Mouse (Mus musculus): ENCODE data around the gene Lamc2.

The Lamc2 gene

DNA sequence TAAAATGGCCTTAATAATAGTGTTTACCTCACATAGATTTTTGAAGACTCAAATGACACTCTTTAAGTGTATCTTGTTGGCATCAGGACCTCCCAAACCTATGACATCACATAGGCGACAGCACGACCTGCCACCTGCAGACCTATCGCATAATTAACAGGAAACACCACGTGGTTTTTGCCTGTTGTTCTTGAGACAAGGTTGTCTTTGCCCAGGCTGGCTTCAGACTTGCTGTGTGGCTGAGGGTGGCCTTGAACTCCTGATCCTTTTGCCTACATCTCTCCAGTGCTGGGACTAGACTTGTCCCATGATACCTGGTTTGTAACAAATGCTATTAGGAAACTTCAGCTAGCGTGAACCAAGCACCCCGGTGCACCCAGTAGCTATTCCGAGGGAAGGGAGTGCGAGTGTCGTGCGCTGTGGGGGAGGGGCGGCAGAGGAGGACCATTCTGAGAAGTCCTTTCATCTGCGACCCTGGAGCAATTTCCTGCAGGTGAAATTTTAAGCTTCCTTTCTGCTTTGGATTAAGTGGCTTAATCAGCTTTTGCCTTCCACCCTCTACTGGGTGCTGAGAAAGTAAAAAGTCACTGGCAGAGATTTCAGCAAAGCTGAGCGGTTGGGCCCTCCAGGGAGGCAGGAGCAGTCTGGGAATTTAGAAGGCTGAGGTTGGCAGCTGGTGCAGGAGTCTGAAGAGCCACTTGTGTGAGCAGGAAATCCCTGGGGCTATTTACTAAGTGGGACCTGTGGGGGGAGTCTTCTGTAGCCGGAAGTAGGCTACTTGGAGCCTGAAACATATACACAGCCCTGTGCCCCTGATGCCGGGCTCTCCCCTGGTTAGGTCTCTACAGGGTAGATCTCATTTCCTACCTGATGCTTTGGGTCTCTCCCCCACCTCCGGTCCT lies 90.2 kb downstream of the Lamc2 start:
- DNase-seq (ENCODE audit: low read depth, low spot score): peak; percentile 95

DNA sequence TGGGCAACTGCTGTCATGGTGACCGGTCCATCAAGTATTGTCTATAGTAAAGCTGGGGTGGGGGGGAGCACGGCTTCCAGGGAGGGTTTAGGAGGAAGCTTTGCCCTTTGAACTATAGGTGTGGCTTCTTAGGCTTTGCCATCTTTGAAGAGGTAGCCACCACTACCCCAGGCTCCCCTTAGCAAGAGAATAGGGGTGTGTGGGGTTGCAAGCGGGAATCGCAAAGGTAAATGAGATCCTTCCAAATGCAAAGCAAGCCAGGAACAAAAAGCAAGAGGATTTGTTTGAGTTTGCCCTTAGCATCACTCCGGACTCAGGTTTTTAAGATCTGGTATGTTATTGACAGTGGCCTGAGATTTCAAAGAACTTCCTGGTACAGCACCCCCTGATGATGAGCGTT lies 90.9 kb downstream of the Lamc2 start:
- DNase-seq (ENCODE audit: low read depth, low spot score): peak; percentile 96

DNA sequence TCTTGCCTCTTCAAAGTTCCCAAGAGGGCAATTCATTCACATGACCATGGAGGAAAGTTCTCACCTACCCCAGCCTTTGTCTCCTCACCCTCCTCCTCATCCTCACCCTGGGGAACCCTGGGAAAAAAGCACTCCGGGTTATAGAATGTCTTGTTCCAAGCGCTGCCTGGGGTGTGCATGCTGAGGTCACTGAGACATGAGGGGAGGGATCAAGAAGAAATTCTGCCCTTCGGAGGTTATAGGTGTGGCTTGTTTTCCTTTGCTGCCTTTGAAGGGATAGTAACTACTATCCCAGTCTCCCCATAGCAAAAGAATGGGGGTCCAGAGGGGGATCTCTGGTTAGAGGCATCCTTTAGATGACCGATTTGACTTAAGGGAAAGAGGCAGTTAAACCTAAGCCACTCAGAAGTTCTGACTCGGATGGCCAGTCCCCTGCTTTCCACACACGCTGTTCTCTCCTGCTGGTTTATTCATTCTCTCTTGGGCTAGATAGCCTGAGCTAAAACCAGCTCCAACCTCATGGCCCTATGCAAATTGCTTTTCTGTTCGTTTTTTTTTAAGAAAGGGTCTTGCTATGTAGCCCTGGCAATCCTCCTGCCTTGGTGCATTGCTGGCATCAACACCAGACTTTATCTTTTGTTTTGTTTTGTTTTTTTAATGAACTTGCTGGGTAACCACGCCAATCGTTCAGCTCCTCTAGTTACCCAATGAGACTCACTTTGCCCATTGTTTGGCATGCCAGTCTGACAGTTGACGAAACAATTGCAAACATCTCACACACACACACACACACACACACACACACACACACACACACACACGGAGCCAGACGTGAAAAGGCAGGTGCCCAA lies 91.8 kb downstream of the Lamc2 start:
- DNase-seq (ENCODE audit: low read depth, low spot score): peak; percentile 78

DNA sequence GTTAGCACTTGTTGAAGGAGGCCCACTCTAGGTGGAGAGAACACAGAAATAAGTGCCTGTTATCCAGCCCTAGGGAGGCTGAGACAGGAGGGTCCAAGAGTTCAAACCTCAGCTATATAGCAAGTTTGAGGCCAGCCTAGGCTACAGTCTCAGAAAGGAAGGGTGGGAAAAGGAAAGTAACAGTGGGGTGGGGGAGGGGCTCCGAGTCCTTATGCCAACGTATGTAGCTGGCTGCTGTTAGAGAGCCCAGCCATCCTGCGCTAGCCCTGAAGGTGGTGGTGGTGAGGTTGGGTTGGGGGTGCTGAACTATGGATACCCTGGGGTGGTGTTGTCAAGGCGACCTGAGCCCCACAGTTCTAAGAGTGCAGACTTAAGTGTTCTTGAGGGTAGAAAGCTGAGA lies 92.7 kb downstream of the Lamc2 start:
- DNase-seq (ENCODE audit: low read depth, low spot score): peak; percentile 87

DNA sequence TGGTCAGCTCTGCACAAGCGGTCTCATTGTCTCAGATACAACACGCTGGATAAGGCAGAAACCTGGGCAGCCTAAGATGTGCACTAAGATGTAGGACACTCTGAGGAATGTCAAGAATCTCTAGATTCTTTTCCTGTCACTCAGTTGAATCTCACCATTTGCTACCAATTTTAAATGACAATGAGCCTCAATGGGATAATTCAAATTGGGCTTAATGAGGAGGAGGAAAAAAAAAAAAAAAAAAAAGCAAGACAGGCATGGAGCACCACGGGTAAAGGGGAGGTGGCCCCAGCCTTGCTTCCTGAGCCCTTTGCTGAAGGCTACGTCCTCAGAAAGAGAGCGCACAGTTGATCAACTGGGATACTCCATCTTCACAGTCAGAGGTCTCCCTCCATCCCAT lies 93.1 kb downstream of the Lamc2 start:
- DNase-seq (ENCODE audit: low read depth, low spot score): peak; percentile 96

DNA sequence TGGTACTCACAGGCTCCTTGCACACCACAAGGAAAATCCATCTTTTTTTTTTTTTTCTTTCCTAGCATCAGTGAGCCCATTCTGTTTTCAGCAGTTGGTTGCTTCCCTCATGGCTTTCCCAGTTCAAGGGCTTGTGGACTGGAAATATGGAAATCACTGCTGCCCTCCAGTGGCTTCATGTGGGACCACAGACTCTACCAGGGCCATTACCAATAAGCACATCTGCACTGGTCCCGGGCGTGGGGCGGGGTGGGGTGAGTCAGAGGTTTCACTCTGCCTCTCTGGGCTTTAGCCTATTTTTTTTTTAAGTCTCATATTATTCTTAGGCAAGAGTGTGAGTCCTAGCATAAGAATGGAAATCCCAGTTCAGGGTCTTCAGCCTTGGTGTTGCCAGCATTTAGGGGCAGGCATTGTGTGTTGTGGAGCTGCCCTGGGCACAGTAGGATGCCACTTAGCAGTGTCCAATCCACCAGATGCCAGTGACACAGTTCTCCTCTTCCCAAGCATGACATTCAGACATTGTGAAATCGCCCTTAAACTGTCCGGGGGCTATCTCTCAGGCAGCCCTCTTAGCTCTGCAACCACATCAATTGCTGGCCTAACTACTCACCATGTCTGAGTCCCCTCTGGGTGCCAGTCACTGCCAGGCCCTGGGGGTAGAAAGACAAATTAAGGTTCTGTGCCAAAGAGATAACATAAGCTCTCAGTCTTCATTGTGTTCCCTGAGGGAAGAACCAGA lies 93.8 kb downstream of the Lamc2 start:
- peak; percentile 98 for DNase-seq (ENCODE audit: low read depth, low spot score)

DNA sequence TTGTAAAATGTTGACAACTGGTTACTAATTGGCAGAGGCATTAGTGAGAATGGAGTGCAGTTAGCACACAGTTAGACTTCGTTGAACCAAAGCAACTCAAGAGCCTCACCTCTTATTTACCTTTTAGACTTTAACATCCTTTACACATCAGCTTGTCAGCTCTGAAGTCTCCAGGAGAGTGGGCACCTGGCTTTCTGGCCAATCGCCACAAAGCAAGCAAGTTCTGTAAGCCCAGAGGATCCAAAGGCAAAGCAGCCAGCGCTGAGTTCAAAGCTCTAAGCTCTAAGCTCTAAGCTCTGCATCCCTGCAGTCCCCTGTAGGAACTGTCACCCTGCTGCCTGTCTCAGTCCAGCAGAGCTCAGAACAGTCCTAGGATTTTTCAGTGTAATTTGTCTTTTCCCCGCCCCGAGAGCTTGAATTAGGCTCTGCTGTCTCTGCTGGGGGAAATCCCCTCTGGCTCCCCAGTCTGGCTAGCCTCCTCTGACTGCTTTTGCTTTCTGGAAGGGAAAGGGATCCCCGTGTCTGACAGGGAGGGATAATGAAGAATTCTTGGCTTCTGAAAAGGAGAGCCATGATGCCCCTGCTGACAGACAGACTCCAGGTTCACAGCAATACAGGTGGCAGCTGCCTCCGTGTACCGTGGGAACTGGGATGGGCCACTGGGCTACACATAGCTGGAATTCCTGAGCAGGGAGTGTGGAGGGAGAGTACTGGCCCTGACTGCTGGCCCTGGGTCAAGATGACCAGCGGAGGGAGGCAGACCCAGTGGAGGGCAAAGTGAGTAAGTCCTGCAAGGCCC lies 94.6 kb downstream of the Lamc2 start:
- peak; percentile 93 for DNase-seq (ENCODE audit: low read depth, low spot score)

DNA sequence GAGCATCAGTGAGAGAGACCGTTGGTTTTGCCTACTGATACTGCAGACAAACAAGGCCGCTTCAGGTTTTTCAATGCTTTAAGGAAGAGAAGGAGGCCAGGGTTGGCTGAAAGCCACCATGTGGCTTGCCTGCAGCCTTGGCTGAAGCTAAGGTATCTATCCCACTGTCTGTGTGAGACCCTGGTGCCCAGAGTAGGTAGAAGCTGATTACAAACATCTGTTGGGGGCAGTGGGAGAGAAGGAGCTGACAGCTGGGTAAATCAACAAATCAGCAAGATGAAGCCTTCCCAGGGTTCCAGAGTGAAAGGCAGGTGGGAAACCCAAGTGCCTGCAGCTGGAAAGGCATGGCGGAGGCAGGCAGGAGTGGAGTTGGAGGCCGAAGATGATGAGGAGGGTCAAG lies 95.4 kb downstream of the Lamc2 start:
- no peak for DNase-seq (ENCODE audit: low read depth, low spot score)

DNA sequence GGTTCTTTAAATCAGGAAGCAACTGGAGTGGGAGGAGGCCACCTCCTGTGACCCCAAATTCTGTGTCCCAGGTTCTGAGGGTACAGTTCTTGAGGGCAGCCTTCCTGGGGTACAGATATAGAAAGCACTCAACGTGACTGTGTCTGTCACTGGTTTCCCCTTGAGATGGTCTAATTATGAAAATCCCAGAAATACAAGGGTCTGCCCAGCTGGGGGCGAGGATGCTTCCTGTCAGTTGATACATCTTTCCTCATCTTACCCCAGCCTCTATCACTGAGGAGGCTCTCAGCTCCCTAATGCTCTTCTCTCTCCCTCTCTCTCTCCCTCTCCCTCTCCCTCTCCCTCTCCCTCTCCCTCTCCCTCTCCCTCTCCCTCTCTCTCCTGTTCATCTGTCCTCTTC lies 96.2 kb downstream of the Lamc2 start:
- no peak for DNase-seq (ENCODE audit: low read depth, low spot score)

DNA sequence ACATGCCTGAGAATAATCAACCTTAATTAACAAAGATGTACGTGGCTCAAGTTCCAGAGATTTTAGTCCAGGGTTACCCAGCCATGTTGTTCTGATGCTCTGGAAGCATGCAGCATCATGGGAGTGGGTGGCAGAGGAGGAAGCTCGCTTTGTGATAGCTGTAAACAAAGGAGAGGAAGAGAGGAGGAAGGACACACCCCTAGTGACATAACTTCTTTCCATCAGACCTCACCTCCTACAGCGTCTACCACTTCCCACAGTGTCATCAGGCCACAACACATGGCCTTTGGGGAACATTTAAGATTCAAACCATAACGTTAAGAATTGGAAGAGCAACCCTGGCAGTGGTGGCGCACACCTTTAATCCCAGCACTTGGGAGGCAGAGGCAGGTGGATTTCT lies 98.5 kb downstream of the Lamc2 start:
- peak; percentile 51 for DNase-seq (ENCODE audit: low read depth, low spot score)

DNA sequence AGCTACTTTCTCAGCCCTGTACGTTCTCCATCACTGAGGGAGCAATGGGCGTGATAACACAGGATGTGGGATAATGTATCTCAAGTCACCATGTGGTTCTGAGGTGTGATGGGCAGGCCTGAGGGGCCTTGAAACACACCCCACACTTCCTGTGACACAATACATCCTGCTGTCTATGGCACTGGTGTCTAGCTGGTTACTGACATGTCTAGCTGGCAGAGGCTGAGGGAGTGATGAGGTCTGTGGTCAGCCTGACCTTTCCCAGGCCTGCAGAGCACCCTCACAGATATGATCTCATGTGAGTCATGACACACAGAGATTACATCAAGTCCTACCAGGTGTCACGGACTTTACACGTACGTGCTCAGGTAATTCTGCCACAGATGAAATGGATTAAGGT lies 101.0 kb downstream of the Lamc2 start:
- no peak for DNase-seq (ENCODE audit: low read depth, low spot score)

DNA sequence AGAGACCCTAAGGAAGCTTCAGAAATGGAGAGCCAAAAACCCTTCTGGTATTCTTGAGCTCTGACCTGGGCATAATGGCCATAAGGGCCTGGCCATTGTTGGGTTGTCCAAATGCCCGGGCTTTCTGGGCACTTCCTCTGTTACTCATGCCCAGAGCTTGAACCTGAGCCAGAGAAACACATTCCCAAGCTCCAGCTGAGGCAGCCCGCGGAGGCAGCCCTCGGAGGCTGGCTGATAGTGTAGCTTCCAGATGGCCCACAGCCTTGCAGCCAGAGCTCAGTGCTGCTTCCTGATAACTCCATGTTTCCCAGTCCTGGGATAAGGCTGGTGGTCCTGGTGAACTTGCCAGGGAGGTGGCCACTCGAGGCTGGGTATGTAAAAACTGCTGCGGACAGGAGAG lies 102.1 kb downstream of the Lamc2 start:
- DNase-seq (ENCODE audit: low read depth, low spot score): no peak

DNA sequence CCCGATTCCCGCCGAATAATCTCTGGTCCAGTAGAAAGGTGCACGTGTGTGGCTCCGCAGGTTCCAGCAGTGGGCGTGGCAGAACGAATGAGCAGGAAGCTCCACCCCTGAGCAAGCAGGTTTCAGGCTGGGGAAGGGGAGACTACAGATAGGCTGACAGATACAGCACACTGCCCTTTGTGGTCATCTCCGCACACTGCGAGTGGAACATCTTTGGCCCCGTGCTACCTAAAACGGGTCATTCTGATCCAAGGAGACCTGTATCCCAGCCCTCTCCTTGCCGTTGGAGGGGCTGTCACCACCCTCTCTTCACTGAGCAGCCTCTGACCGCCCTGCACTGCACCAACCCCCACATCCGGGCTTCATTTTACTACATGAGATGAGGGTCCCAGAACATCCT lies 103.0 kb downstream of the Lamc2 start:
- peak; percentile 85 for DNase-seq (ENCODE audit: low read depth, low spot score)

DNA sequence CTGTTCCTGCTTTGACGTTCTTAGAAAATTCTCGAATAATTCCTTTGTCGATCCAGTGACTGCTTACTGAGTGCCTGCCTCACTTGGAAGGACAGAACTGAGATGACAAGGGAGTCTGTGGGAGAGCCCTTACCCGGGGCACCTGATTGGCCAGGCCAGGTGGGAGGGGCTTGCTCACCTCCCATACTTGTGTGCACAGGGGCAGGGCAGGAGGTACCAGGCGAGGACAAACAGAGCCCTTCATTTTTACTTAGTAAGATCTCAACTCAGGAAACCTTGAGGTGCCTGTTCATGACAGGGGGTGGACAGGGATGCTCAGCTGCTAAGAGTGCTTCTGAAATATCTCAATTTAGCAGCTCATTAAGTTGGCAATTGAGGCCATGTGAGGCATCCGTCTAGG lies 110.3 kb downstream of the Lamc2 start:
- DNase-seq (ENCODE audit: low read depth, low spot score): no peak

DNA sequence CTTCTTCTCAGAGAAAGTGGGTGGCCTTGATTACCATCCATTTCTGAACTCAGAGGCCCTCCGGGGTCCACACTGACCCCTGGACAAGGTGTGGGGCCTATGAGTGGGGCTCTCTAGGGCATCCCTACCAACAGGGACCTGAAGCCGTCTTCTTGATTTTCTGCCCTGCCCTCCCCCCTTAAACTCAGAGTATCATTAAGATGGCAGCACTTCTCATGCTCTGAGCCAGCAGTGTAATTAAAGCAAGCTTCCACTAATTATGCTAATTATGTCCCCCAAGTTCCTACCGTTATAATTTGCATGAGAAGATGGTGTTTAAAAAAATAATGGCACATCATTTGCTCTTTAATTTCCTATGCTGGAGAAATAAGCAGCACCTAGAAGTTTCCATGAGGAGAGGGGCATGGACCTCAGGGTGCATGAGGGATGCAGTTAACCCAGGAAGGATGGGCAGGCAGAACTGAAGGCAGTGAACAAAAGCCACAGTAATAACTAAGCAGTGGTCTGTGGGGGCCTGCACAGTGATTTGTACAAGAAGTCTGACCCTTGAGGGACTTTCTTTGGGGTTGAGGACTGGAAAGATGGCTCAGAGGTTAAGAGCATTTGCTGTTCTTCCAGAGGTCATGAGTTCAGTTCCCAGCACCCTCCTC lies 111.0 kb downstream of the Lamc2 start:
- no peak for DNase-seq (ENCODE audit: low read depth, low spot score)

DNA sequence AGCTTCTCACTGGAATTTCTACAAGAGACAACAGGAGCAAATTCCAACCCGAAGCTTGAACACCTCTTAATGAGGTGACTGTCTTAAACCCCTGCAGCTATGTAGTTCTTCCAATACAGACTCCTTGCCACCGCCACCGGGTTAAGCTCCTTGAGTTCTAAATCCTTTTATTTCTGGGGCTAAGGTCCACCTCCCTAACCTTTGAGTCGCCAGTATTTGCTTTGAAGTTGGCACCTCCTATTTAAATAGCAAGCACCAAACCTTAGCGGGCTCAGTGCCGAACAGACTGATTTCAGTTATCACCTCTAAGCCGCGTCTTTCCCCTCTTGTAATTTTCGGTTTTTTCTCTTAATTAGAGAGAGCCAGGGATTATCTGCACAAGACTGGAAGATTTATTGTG lies 112.8 kb downstream of the Lamc2 start:
- no peak for DNase-seq (ENCODE audit: low read depth, low spot score)
